Mouse (Mus musculus) intestine, postnatal 0 days (tissue): ENCODE results near the gene Zfp148. TPM values are rescaled to one million over a fixed set of nuclear protein-coding genes. Genes with fewer than 3 reads are reported as not detected.

ENCODE experiments used
- ATAC-seq: fragments of 200-750 bp; cut with Nextera tagmentation; 2 replicates; pipeline ENCODE4 v1.8.0; 2017; ENCODE audit warnings: mild to moderate bottlenecking, moderate TSS enrichment, moderate library complexity
- H3K27ac ChIP-seq: fragments of 300-500 bp; sonication (generic); 2 replicates; pipeline ENCODE4 v1.5.1; 2014; ENCODE audit warnings: mild to moderate bottlenecking, low read depth, low read length, moderate library complexity
- H3K27me3 ChIP-seq: fragments of 300-500 bp; sonication (generic); replicated peaks from 2 replicates; pipeline ENCODE4 v1.6.1; 2014; ENCODE audit warnings: low read length, mixed read lengths; ENCODE audit not compliant: control insufficient read depth, insufficient read depth
- H3K36me3 ChIP-seq: fragments of 300-500 bp; sonication (generic); 2 replicates; pipeline ENCODE4 v1.6.1; 2014; ENCODE audit warnings: mild to moderate bottlenecking, moderate library complexity; ENCODE audit not compliant: control insufficient read depth, insufficient read depth
- H3K4me1 ChIP-seq: fragments of 300-500 bp; sonication (generic); replicated peaks from 2 replicates; pipeline ENCODE4 v1.6.1; 2014; ENCODE audit warnings: antibody characterized with exemption, low read length, mixed read lengths; ENCODE audit not compliant: control insufficient read depth, insufficient read depth
- H3K4me2 ChIP-seq: fragments of 300-500 bp; sonication (generic); replicated peaks from 2 replicates; pipeline ENCODE4 v1.6.1; 2014; ENCODE audit warnings: low read depth, mild to moderate bottlenecking, moderate library complexity
- H3K4me3 ChIP-seq: fragments of 300-500 bp; sonication (generic); 2 replicates; pipeline ENCODE4 v1.5.1; 2014; ENCODE audit warnings: low read depth, low read length
- H3K9ac ChIP-seq: fragments of 300-500 bp; sonication (generic); 2 replicates; pipeline ENCODE4 v1.6.1; 2014; ENCODE audit warnings: mild to moderate bottlenecking, low read depth, low read length
- H3K9me3 ChIP-seq: fragments of 300-500 bp; sonication (generic); 2 replicates; pipeline ENCODE4 v1.6.1; 2016; ENCODE audit warnings: mixed run types; ENCODE audit not compliant: control insufficient read depth
- CTCF ChIP-seq: sonication (generic); IDR thresholded peaks from 2 replicates; pipeline ENCODE4 v1.5.1; 2016; ENCODE audit warnings: low read depth, mild to moderate bottlenecking, control low read depth, antibody characterized with exemption, moderate library complexity
- WGBS: fragments of 180-500 bp; shearing (Covaris S2); extraction: QIAGEN DNeasy Blood & Tissue Kit; methylation state at CpG from one replicate; pipeline ENCODE4 v1.1.7; 2014; 5-methylcytosine and 5-hydroxymethylcytosine counted together
- polyA plus RNA-seq: library from polyadenylated mRNA; unstranded; fragments of >200 nt; fragmentation: Nextera tagmentation; extraction: Ambion mirVana; gene quantifications from 2 replicates; pipeline ENCODE4 v1.2.1, GENCODE M21; 2015

The Zfp148 gene
- polyA plus RNA-seq, 1 experiment from 2014 or later: 20.5 TPM

DNA sequence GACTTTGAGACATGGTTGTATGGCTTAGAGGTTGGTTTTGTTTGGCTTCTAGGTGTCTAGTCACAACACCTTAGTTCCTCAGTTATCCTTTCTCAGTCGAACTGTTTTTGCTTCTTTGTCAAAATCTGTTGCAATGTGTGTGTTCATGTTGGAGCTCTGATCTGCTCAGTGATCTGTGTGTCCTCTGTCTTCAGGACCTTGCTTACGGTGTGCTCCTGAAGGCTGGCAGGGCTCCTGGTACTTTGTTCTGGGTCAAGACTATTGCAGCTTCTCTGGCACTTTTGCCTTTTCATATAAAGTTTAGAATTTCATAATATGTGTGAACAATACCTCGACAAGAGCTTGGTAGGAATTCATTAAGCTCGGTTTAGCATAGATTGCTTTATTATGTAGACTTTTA, 24.9 kb downstream of the Zfp148 start:
- H3K9me3 ChIP-seq: no peaks in the 10 kb centered on the region
- no peak for TF ChIP-seq CTCF
- no peak overlapping the region for H3K4me2 ChIP-seq
- no peaks in the 10 kb centered on the region for H3K27me3 ChIP-seq
- ATAC-seq: no peak
- H3K27ac ChIP-seq: no peak overlapping the region
- 82% methylated on average over 4 of the region's 4 CpGs for WGBS
- no peak overlapping the region for H3K9ac ChIP-seq
- no peak overlapping the region for H3K4me3 ChIP-seq
- H3K36me3 ChIP-seq: no peaks in the 10 kb centered on the region
- peaks cover 3% of the 10 kb centered on the region; the same call in 1 of the 2 replicates for H3K4me1 ChIP-seq

DNA sequence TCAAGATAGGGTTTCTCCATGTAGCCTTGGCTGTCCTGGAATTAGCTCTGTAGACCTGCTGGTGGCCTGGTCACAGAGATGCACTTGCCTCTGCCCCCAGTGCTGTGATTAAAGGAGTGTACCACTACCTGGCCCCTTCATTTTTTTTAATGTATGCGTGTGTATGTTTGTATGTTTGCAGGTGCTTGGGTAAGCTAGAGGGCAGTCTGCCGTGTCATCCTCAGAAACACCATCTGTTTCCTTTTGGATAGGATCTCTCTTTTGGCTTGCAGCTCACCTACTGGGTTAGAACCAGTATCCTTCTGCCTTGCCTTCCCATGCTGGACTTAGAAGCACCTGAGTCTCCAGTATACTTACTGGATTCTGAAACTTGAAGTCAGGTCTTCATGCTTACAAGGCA, 29.5 kb downstream of the Zfp148 start:
- Histone ChIP-seq H3K4me1 (no peaks in the 10 kb centered on the region; the same call in 1 of the 2 replicates), H3K4me3 (no peak overlapping the region), H3K9ac (no peak overlapping the region), H3K27ac (no peak overlapping the region), H3K36me3 (no peaks in the 10 kb centered on the region), H3K9me3 (no peaks in the 10 kb centered on the region), H3K27me3 (no peaks in the 10 kb centered on the region), H3K4me2 (no peak overlapping the region)
- no peak for ATAC-seq
- no peak for TF ChIP-seq CTCF
- WGBS: 79% methylated on average over 2 of the region's 2 CpGs

DNA sequence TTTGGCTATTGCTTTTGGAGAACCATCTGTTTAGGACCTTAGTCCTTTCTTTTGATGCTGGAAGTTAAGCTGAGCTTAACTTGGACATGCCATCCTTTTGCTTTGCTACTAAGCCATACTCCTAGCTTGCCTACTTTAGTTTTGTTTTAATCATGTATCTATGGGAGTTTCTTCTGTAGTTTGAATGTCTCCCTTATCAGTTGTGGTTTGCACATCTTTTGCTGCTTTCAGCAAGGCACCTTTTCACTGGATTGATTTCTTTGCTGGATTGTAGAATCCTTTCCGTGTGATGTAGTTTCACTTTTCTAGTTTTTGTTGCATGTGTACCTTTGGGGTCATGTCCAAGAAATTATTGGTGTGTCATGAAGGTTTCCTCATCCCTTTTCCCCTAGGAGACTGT, 30.0 kb downstream of the Zfp148 start:
- Histone ChIP-seq H3K4me1 (no peaks in the 10 kb centered on the region), H3K27me3 (no peaks in the 10 kb centered on the region), H3K4me2 (no peak overlapping the region), H3K9me3 (no peaks in the 10 kb centered on the region), H3K27ac (no peak overlapping the region), H3K36me3 (no peaks in the 10 kb centered on the region), H3K4me3 (no peak overlapping the region), H3K9ac (no peak overlapping the region)
- no peak for ATAC-seq
- no peak for TF ChIP-seq CTCF
- 55% methylated on average over 1 of the region's 1 CpGs for WGBS

DNA sequence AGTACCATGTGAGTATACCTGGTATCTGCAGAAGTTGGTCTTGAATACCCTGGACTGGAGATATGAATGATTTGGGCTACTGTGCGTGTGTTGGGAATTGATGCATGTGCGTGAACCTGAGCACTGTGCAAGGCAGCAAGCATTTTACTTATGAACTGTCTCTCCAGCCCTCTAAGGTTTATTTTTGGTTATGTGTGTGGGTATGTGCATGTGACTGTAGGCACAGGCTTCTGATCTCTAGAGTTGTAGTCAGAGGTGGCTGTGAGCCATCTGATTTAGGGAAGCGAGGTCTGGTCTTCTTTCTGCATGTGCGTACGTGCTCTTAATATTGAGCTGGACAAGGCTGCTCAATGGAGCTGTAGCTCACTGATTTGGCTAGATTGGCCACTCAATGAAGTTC, 33.6 kb downstream of the Zfp148 start:
- H3K4me1 ChIP-seq: 0 out of 2 replicates have a peak, but pooled peaks cover 3% of the 10 kb centered on the region
- no peaks in the 10 kb centered on the region for H3K36me3 ChIP-seq
- H3K4me2 ChIP-seq: no peak overlapping the region
- no peak overlapping the region for H3K4me3 ChIP-seq
- TF ChIP-seq CTCF: no peak
- no peak for ATAC-seq
- no peaks in the 10 kb centered on the region for H3K9me3 ChIP-seq
- no peak overlapping the region for H3K27ac ChIP-seq
- no peak overlapping the region for H3K9ac ChIP-seq
- H3K27me3 ChIP-seq: no peaks in the 10 kb centered on the region
- 78% methylated on average over 5 of the region's 5 CpGs for WGBS

DNA sequence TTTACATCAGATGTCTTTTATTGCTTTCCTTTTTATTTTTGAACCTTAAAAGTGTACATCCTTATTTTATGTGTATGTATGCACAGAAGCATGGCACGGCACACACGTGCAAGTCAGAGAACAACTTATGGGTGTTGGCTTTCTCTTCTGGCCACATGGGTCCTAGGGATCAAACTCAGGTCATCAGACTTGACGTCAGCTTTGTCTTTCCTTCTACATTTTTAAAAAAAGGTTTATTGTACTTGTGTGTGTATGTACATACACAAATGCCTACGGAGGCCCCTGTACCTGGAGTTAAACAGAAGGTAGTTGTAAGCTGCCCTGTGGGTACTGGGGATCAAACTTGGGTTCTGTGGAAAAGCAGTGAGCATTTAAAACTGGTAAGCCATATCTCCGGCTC, 35.0 kb downstream of the Zfp148 start:
- H3K9me3 ChIP-seq: no peaks in the 10 kb centered on the region
- H3K36me3 ChIP-seq: no peaks in the 10 kb centered on the region
- no peak for ATAC-seq
- H3K9ac ChIP-seq: no peak overlapping the region
- no peak overlapping the region for H3K4me3 ChIP-seq
- TF ChIP-seq CTCF: no peak
- no peak overlapping the region for H3K27ac ChIP-seq
- 0 out of 2 replicates have a peak, but pooled peaks cover 3% of the 10 kb centered on the region for H3K4me1 ChIP-seq
- H3K27me3 ChIP-seq: no peaks in the 10 kb centered on the region
- H3K4me2 ChIP-seq: no peak overlapping the region
- 54% methylated on average over 5 of the region's 5 CpGs for WGBS

DNA sequence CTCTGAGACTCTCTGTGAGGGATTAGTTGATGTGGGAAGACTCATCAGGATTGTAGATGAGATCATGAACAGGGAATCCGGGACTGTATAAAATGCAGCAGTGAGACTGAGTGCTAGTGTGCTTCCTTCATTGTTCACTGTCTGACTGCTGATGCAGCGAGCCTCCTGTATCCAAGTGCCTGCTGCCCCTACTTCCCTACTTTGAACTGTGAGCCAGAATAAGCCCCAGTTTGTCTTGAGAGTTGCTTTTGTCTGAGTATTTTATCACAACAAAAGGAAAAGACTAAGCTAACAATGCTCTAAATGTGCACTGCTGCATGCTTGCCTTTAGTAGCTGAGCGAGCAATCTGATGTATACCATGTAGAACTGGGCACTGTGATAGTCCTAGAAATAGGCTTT, 47.7 kb downstream of the Zfp148 start:
- TF ChIP-seq CTCF: no peak
- Histone ChIP-seq H3K9ac (no peak overlapping the region), H3K4me1 (no peaks in the 10 kb centered on the region), H3K27me3 (no peaks in the 10 kb centered on the region), H3K4me3 (no peak overlapping the region), H3K36me3 (peaks cover 6% of the 10 kb centered on the region; the same call in 1 of the 2 replicates), H3K9me3 (no peaks in the 10 kb centered on the region), H3K27ac (no peak overlapping the region), H3K4me2 (no peak overlapping the region)
- 84% methylated on average over 3 of the region's 3 CpGs for WGBS
- ATAC-seq: no peak

DNA sequence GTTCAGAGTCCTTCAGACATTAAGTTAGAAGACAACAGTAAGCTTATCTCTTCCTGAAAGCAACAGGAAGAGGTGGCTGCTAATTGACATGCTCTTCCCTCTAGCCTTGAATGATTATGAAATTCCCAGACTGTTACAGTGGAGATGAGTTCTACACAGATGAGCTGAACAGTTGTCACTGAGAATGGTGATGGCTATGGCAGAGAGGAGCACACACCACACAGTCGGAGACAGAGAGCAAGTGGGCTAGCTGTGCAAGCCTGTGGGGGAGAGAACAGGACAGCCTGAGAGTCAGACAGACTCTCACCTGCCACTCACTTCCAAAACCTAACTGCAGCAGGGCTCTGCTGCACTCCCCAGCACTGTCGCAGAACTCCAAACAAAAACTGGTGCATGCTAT, 51.0 kb downstream of the Zfp148 start:
- no peak for TF ChIP-seq CTCF
- H3K4me3 ChIP-seq: no peak overlapping the region
- no peak for ATAC-seq
- no peaks in the 10 kb centered on the region for H3K9me3 ChIP-seq
- 88% methylated on average over 2 of the region's 2 CpGs for WGBS
- no peak overlapping the region for H3K9ac ChIP-seq
- no peaks in the 10 kb centered on the region for H3K4me1 ChIP-seq
- peaks cover 14% of the 10 kb centered on the region; the same call in 1 of the 2 replicates for H3K36me3 ChIP-seq
- no peaks in the 10 kb centered on the region for H3K27me3 ChIP-seq
- no peak overlapping the region for H3K27ac ChIP-seq
- no peak overlapping the region for H3K4me2 ChIP-seq
